Mouse (Mus musculus): ENCODE data around the gene Usp36.

Usp36 gene

GRCm38 (mm10) chr11:118289999-118290889 lies at the start of gene Usp36:
Gene Usp36 (minus strand): TSS chr11:118290244.
- ChIA-PET POLR2A (interaction anchor here (0.5 to 2.5 kb wide), 88 partner anchors 8 to 1350 kb away, joined by 3 to 36 read pairs (median 4); partner anchors contain the start of genes Cant1 (in 3 of the 4), Cyth1 (in 3 of the 4), Birc5 (in 2 of the 4) and Tnrc6c (in 2 of the 4)), CTCF (interaction anchor here (0.5 to 2.1 kb wide), 14 partner anchors 11 to 1950 kb away, joined by 3 to 6 read pairs (median 4); partner anchors contain the start of gene Cyth1 (in 1 of the 4))

GRCm38 (mm10) chr11:118337491-118338168 lies 47.6 kb upstream of the Usp36 start:
- CTCF ChIA-PET = interaction anchor here in 3 of 4 experiments (0.7 to 1.0 kb wide), 4 partner anchors 19 to 388 kb away, joined by 3 to 8 read pairs (median 5); no protein-coding TSS in a partner anchor
- POLR2A ChIA-PET = interaction anchor here in 3 of 4 experiments (0.6 to 0.7 kb wide), 7 partner anchors 13 to 966 kb away, joined by 3 to 7 read pairs (median 4); partner anchors contain the start of gene Cant1 (in 1 of the 3)

- POLR2A ChIA-PET = interaction anchor here in 2 of 4 experiments (0.9 to 1.3 kb wide), 2 partner anchors 27 to 43 kb away, joined by 3 read pairs; partner anchors contain the start of gene Usp36 (in 1 of the 2)
- CTCF ChIA-PET = interaction anchor here in 1 of 4 experiments (1.1 kb wide), 1 partner anchor 45 kb away, joined by 3 read pairs; no protein-coding TSS in a partner anchor
Measured at GRCm38 (mm10) chr11:118333431-118333830, 43.4 kb upstream of the Usp36 start.

- CTCF ChIA-PET = no interaction called here
- POLR2A ChIA-PET = interaction anchor here in 2 of 4 experiments (0.8 to 1.3 kb wide), 3 partner anchors 42 to 48 kb away, joined by 3 read pairs; partner anchors contain the start of gene Usp36 (in 1 of the 2)
Measured at GRCm38 (mm10) chr11:118332376-118332775, 42.3 kb upstream of the Usp36 start.

- POLR2A ChIA-PET = interaction anchor here in 1 of 4 experiments (0.6 to 0.9 kb wide), 2 partner anchors 11 to 211 kb away, joined by 3 to 7 read pairs; no protein-coding TSS in a partner anchor
Measured at GRCm38 (mm10) chr11:118330777-118331176, 40.7 kb upstream of the Usp36 start.

GRCm38 (mm10) chr11:118330361-118330760 lies 40.3 kb upstream of the Usp36 start:
- ChIA-PET POLR2A (interaction anchor here in 1 of 4 experiments (0.9 kb wide), 1 partner anchor 11 kb away, joined by 3 read pairs; no protein-coding TSS in a partner anchor), CTCF (interaction anchor here in 3 of 4 experiments (0.6 to 1.1 kb wide), 4 partner anchors 8 to 1891 kb away, joined by 3 read pairs; no protein-coding TSS in a partner anchor)

More at GRCm38 (mm10) chr11:118330777-118331176, 40.7 kb upstream of the Usp36 start:
- CTCF ChIA-PET = interaction anchor here in 3 of 4 experiments (0.6 to 1.1 kb wide), 4 partner anchors 8 to 1891 kb away, joined by 3 read pairs; no protein-coding TSS in a partner anchor

GRCm38 (mm10) chr11:118328947-118329346 lies 38.9 kb upstream of the Usp36 start:
- CTCF ChIA-PET = interaction anchor here in 2 of 4 experiments (0.9 to 1.2 kb wide), 2 partner anchors 10 to 115 kb away, joined by 4 to 6 read pairs; no protein-coding TSS in a partner anchor
- POLR2A ChIA-PET = no interaction called here

GRCm38 (mm10) chr11:118328511-118328910 lies 38.5 kb upstream of the Usp36 start:
- ChIA-PET CTCF (interaction anchor here in 2 of 4 experiments (0.9 to 1.2 kb wide), 2 partner anchors 10 to 115 kb away, joined by 4 to 6 read pairs; no protein-coding TSS in a partner anchor), POLR2A (no interaction called here)

- POLR2A ChIA-PET = interaction anchor here in 1 of 4 experiments (0.6 kb wide), 1 partner anchor 46 kb away, joined by 3 read pairs; no protein-coding TSS in a partner anchor
- CTCF ChIA-PET = interaction anchor here in 3 of 4 experiments (0.6 to 1.2 kb wide), 4 partner anchors 8 to 878 kb away, joined by 3 to 5 read pairs (median 4); no protein-coding TSS in a partner anchor
Measured at GRCm38 (mm10) chr11:118326991-118327971, 37.2 kb upstream of the Usp36 start.

- ChIA-PET POLR2A (interaction anchor here in 1 of 4 experiments (1.2 to 1.3 kb wide), 2 partner anchors 14 to 36 kb away, joined by 3 read pairs; partner anchors contain the start of gene Usp36), CTCF (interaction anchor here in 1 of 4 experiments (0.8 kb wide), 1 partner anchor 8 kb away, joined by 3 read pairs; no protein-coding TSS in a partner anchor)
Measured at GRCm38 (mm10) chr11:118326491-118326890, 36.4 kb upstream of the Usp36 start.

GRCm38 (mm10) chr11:118324541-118324940 lies 34.5 kb upstream of the Usp36 start:
- CTCF ChIA-PET = no interaction called here
- POLR2A ChIA-PET = no interaction called here

- ChIA-PET CTCF (no interaction called here), POLR2A (no interaction called here)
Measured at GRCm38 (mm10) chr11:118323974-118324373, 33.9 kb upstream of the Usp36 start.

GRCm38 (mm10) chr11:118322647-118323046 lies 32.6 kb upstream of the Usp36 start:
- POLR2A ChIA-PET = interaction anchor here in 3 of 4 experiments (0.6 kb wide), 4 partner anchors 100 to 623 kb away, joined by 3 to 6 read pairs (median 3); no protein-coding TSS in a partner anchor
- CTCF ChIA-PET = interaction anchor here in 2 of 4 experiments (0.5 to 1.1 kb wide), 8 partner anchors 8 to 343 kb away, joined by 3 to 4 read pairs (median 3); partner anchors contain the start of gene Cant1 (in 1 of the 2)

GRCm38 (mm10) chr11:118321971-118322370 lies 31.9 kb upstream of the Usp36 start:
- ChIA-PET POLR2A (no interaction called here), CTCF (interaction anchor here in 2 of 4 experiments (0.6 to 1.1 kb wide), 5 partner anchors 9 to 251 kb away, joined by 3 to 4 read pairs (median 3); partner anchors contain the start of gene Cant1 (in 1 of the 2))

GRCm38 (mm10) chr11:118321500-118321899 lies 31.5 kb upstream of the Usp36 start:
- POLR2A ChIA-PET = no interaction called here

GRCm38 (mm10) chr11:118318678-118319077 lies 28.6 kb upstream of the Usp36 start:
- CTCF ChIA-PET = interaction anchor here (0.5 to 1.9 kb wide), 36 partner anchors 8 to 887 kb away, joined by 3 to 11 read pairs (median 4); partner anchors contain the start of genes Cep295nl (in 2 of the 4), Cant1 (in 1 of the 4), Cyth1 (in 1 of the 4) and Timp2 (in 1 of the 4)

More at GRCm38 (mm10) chr11:118321500-118321899, 31.5 kb upstream of the Usp36 start:
- CTCF ChIA-PET = no interaction called here

GRCm38 (mm10) chr11:118317129-118317528 lies 27.1 kb upstream of the Usp36 start:
- ChIA-PET CTCF (no interaction called here), POLR2A (no interaction called here)

More at GRCm38 (mm10) chr11:118318678-118319077, 28.6 kb upstream of the Usp36 start:
- POLR2A ChIA-PET = interaction anchor here in 1 of 4 experiments (1.0 kb wide), 1 partner anchor 28 kb away, joined by 4 read pairs; the partner anchor contains the start of gene Usp36
